Mouse (Mus musculus): Measurements from ENCODE around the gene Fam208a. TPM values are rescaled to one million over a fixed set of nuclear protein-coding genes. Genes with fewer than 3 reads are reported as not detected.

Fam208a gene
- total and polyA plus RNA-seq, 2 experiments from 2014 or later, result 10.0 to 32.9 TPM

GRCm38 (mm10) chr14:27507894-27508643 is 79.4 kb downstream of the Fam208a start, which contains the start of gene Ccdc66:
Ccdc66 (minus strand) TSS chr14:27508460.
- Histone ChIP-seq H3K36me3 (ENCODE audit: insufficient read depth, low read length) (no peaks in the 10 kb centered on the region), H3K9ac (replicated peaks; ENCODE audit: low read length, poor library complexity, severe bottlenecking) (peak within 1 kb of the TSS; percentile 78), H3K27ac (ENCODE audit: low read depth, low read length) (peak within 1 kb of the TSS; percentile 58), H3K4me2 (ENCODE audit: low read depth, low read length, poor library complexity, severe bottlenecking) (peak within 1 kb of the TSS; percentile 71), H3K9me3 (ENCODE audit: low read length) (no peaks in the 10 kb centered on the region), H3K27me3 (ENCODE audit: insufficient read depth, low read length) (no peaks in the 10 kb centered on the region), H3K4me1 (ENCODE audit: insufficient read depth, low read length) (no peaks in the 10 kb centered on the region), H3K4me3 (ENCODE audit: low read depth, low read length) (peak within 1 kb of the TSS; percentile 89)
- WGBS, result under 1% methylated on average over 50 of the region's 51 CpGs
- no peak for TF ChIP-seq CTCF (IDR thresholded peaks at IDR 0.05)
- DNase-seq (ENCODE audit: low spot score) (peak; percentile 94), ATAC-seq (ENCODE audit: low FRiP score) (peak; percentile 96)

- Histone ChIP-seq H3K36me3 (ENCODE audit: insufficient read depth, low read length) (no peaks in the 10 kb centered on the region), H3K4me1 (ENCODE audit: insufficient read depth, low read length) (no peaks in the 10 kb centered on the region), H3K9me3 (ENCODE audit: low read length) (no peaks in the 10 kb centered on the region), H3K27ac (ENCODE audit: low read depth, low read length) (peak overlapping the region; percentile 58), H3K9ac (replicated peaks; ENCODE audit: low read length, poor library complexity, severe bottlenecking) (peak overlapping the region; percentile 78), H3K4me2 (ENCODE audit: low read depth, low read length, poor library complexity, severe bottlenecking) (peak overlapping the region; percentile 71), H3K27me3 (ENCODE audit: insufficient read depth, low read length) (no peaks in the 10 kb centered on the region), H3K4me3 (ENCODE audit: low read depth, low read length) (peak overlapping the region; percentile 89)
- no peak for DNase-seq (ENCODE audit: low spot score)
- no peak for TF ChIP-seq CTCF (IDR thresholded peaks at IDR 0.05)
- whole genome bisulfite sequencing, result 31% methylated on average over 15 of the region's 15 CpGs
- peak; percentile 50; the same call in 1 of the 2 replicates for ATAC-seq (ENCODE audit: low FRiP score)
Observed at GRCm38 (mm10) chr14:27508644-27509301, 80.1 kb downstream of the Fam208a start.

GRCm38 (mm10) chr14:27524541-27524940 is 95.9 kb downstream of the Fam208a start:
- TF ChIP-seq CTCF (IDR thresholded peaks at IDR 0.05), result no peak
- Histone ChIP-seq H3K4me3 (ENCODE audit: low read depth, low read length) (no peak overlapping the region), H3K9ac (replicated peaks; ENCODE audit: low read length, poor library complexity, severe bottlenecking) (no peak overlapping the region), H3K9me3 (ENCODE audit: low read length) (no peaks in the 10 kb centered on the region), H3K27ac (ENCODE audit: low read depth, low read length) (no peak overlapping the region), H3K4me2 (ENCODE audit: low read depth, low read length, poor library complexity, severe bottlenecking) (no peak overlapping the region), H3K36me3 (ENCODE audit: insufficient read depth, low read length) (no peaks in the 10 kb centered on the region), H3K27me3 (ENCODE audit: insufficient read depth, low read length) (no peaks in the 10 kb centered on the region), H3K4me1 (ENCODE audit: insufficient read depth, low read length) (no peaks in the 10 kb centered on the region)
- DNase-seq (ENCODE audit: low spot score) (no peak), ATAC-seq (ENCODE audit: low FRiP score) (no peak)

Small RNAs within 50 kb of the gene (microRNA-seq; reads per million reads assigned to microRNA genes)
- gene Gm23633 (ENCODE audit: borderline number of aligned reads), result not detected

Other genes with a start within 250 kb of the Fam208a start
- gene Ccdc66, start 79.6 kb downstream of the Fam208a start, total RNA-seq (2014; rRNA removed), result 3.6 and 6.3 TPM in 2 replicates
- 6.1 TPM in 2 replicates for gene Ccdc66, start 79.6 kb downstream of the Fam208a start, polyA plus RNA-seq (2015; fragmentation: Nextera tagmentation; extraction: Ambion mirVana)
- 94.0 and 128 TPM in 2 replicates for gene Erc2, start 193.6 kb downstream of the Fam208a start, total RNA-seq (2014; rRNA removed)
- gene Erc2, start 193.6 kb downstream of the Fam208a start, polyA plus RNA-seq (2015; fragmentation: Nextera tagmentation; extraction: Ambion mirVana), result 100 and 119 TPM in 2 replicates

All from midbrain, postnatal 0 days (tissue).